Mouse (Mus musculus): ENCODE data around the gene Cym.

GRCm38 (mm10) chr3:107260956-107261850 lies 39.7 kb upstream of the Cym start:
- TF ChIP-seq ZNF384 (IDR thresholded peaks at IDR 0.05; ENCODE audit: low read depth, low read length) (no peak), CHD2 (IDR thresholded peaks at IDR 0.05; ENCODE audit: low read depth, low read length) (no peak), HCFC1 (IDR thresholded peaks at IDR 0.05; ENCODE audit: borderline replicate concordance, insufficient read depth, low read length) (no peak)
